Mouse (Mus musculus) erythroblast, embryonic 14.5 days (primary cell): Measurements from ENCODE around the gene Grtp1. TPM values are rescaled to one million over a fixed set of nuclear protein-coding genes. Genes with fewer than 3 reads are reported as not detected.

Experiments used
- H3K27me3 ChIP-seq: 2 replicates; pipeline ENCODE4 v1.6.1; 2012; ENCODE audit warnings: inconsistent platforms; ENCODE audit not compliant: control insufficient read depth
- H3K36me3 ChIP-seq: 2 replicates; pipeline ENCODE4 v1.6.1; 2012; ENCODE audit warnings: mild to moderate bottlenecking, inconsistent platforms; ENCODE audit not compliant: control insufficient read depth
- H3K4me1 ChIP-seq: 2 replicates; pipeline ENCODE4 v1.6.1; 2012; ENCODE audit warnings: inconsistent platforms; ENCODE audit not compliant: control insufficient read depth
- H3K4me3 ChIP-seq: replicated peaks from 2 replicates; pipeline ENCODE3; 2012; ENCODE audit warnings: moderate library complexity, mild to moderate bottlenecking, inconsistent platforms
- H3K9me3 ChIP-seq: 2 replicates; pipeline ENCODE4 v1.6.1; 2012; ENCODE audit warnings: low read length, inconsistent platforms, mixed read lengths; ENCODE audit not compliant: control insufficient read depth
- GATA1 ChIP-seq: IDR thresholded peaks from 2 replicates; pipeline ENCODE4 v1.6.1; 2012; ENCODE audit warnings: low read length, inconsistent platforms, mixed read lengths
- TAL1 ChIP-seq: IDR thresholded peaks from 3 replicates; pipeline ENCODE4 v1.6.1; 2012; ENCODE audit warnings: low read length, inconsistent platforms, mixed read lengths
- polyA plus RNA-seq: library from polyadenylated mRNA; stranded (reverse); fragments of >175 nt; gene quantifications from 2 replicates; pipeline ENCODE4 v1.2.3, GENCODE M21; 2012

Gene Grtp1
- polyA plus RNA-seq, 1 experiment: 1.5 TPM

DNA sequence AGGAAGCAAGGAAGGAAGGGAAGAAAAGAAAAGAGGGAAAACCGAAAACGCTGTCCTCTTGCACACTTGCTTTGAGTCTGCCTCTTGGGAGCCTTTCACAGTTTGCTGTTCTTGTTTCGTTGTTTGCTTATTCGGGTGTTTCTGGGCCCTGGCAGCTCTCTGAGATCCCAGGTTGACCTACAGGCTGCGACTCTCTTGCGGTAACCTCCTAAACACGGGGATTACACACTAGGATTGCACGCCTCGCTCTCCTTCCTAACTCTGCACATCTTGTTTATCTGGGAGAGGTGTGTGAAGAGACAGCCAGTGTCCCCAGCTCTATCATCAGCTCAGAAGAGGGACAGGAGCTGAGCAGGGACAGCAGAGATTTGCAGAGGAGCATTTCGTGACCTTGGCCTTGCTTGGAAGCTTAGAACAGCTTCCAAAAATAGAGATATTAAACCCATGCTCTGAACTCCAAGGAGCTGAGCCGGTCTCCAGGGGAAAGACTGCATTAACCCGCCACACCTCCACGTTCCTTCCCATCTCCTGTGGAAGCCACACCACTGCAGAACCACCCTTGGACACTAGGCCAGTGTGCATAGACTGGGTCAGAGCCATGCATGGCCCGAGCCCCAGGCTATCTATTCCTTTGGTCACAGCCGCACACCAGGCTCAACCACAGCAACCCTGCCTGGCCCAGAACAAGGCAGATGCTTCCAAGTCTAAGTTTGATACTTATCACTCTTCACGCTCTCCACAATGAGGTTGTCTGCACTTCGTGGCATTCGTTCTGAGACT is 19.3 kb downstream of the Grtp1 start:
- no peak for TF ChIP-seq GATA1
- TF ChIP-seq TAL1: no peak
- Histone ChIP-seq H3K9me3 (no peaks in the 10 kb centered on the region), H3K27me3 (no peaks in the 10 kb centered on the region), H3K4me1 (peaks cover 19% of the 10 kb centered on the region), H3K4me3 (no peak overlapping the region), H3K36me3 (peaks cover 61% of the 10 kb centered on the region)

DNA sequence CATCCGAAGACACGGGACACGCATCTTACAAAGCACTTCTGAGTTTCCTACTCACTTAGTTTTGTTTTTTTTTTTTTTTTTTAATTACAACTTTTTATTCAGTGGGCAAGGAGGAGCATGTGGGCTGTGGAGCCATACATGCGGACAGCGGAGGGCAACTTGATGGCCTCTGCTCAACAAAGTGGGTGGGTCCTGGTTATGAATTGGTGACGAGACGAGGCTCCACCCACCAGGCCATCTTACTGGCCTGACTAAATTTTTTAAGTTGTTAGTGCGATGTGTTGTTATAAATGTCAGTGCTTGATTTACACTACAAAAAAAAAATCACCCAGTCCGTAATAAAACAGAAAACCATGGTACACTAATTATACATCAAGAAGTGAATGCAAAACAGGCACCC is 20.0 kb downstream of the Grtp1 start:
- H3K4me1 ChIP-seq: peaks cover 19% of the 10 kb centered on the region
- TF ChIP-seq GATA1: no peak
- TF ChIP-seq TAL1: no peak
- no peak overlapping the region for H3K4me3 ChIP-seq
- H3K36me3 ChIP-seq: peaks cover 62% of the 10 kb centered on the region
- no peaks in the 10 kb centered on the region for H3K27me3 ChIP-seq
- no peaks in the 10 kb centered on the region for H3K9me3 ChIP-seq

DNA sequence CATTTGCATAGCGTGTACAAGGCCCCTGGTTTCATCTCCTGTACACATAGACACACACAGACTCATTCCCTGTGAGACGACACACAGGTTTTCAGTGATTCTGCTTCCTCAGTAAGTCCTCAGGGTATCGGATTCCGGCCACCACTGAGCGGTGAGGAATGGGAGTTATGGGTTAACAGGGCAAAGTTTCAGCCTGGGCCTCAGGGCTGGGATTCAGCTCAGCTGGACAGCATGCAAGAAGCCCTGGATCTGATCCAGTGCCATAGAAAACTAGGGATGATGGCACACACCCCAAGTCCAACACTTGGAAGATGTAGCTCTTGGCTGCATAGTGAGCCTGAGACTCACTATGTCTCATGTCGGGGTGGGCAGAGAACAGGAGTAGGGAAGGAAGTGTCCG is 20.5 kb downstream of the Grtp1 start:
- Histone ChIP-seq H3K27me3 (no peaks in the 10 kb centered on the region), H3K9me3 (no peaks in the 10 kb centered on the region), H3K36me3 (peaks cover 63% of the 10 kb centered on the region), H3K4me1 (peaks cover 19% of the 10 kb centered on the region), H3K4me3 (no peak overlapping the region)
- TF ChIP-seq TAL1: no peak
- TF ChIP-seq GATA1: no peak

DNA sequence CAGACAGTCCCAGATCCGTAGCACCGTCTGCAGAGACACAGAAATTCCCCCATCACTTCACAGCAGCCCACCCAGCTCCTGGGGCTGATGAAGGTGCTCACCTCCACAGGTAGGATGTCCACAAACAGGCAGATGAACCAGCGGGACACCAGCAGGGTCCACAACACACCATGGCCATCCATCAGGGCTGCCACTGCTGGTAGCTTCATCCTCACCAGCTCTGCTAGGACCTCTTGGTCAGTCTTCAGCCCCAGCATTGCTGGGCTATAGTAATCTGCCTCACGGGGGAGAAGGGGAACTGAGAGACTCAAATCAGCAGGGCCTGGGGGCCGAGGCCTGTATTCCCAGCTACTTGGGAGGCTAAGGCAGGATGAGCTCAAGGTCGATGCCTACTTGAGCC is 20.9 kb downstream of the Grtp1 start:
- Histone ChIP-seq H3K36me3 (peaks cover 63% of the 10 kb centered on the region), H3K4me3 (no peak overlapping the region), H3K9me3 (no peaks in the 10 kb centered on the region), H3K27me3 (no peaks in the 10 kb centered on the region), H3K4me1 (peaks cover 19% of the 10 kb centered on the region)
- no peak for TF ChIP-seq GATA1
- no peak for TF ChIP-seq TAL1

DNA sequence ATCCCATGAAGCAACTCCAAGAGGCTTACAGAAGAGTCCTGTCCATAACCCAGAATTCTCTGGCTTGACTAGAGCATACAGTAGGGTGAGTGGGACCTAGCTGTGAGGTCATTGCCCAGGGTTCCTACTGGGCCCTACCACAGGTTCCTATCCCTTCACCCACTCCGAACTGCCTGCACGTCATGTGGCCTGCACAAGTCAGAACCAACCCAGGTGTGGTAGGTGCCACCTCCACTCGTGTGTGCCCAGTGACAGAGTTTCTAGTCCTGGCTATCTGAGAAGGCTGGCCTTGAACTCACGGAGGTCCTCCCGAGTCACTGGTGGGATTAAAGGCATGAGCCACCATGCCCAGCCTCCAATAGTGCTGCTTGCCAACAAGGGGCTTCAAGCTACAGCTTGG is 22.3 kb downstream of the Grtp1 start:
- TF ChIP-seq GATA1 (no peak), TAL1 (no peak)
- no peaks in the 10 kb centered on the region for H3K27me3 ChIP-seq
- H3K4me1 ChIP-seq: peaks cover 19% of the 10 kb centered on the region
- H3K36me3 ChIP-seq: peaks cover 68% of the 10 kb centered on the region
- H3K4me3 ChIP-seq: no peak overlapping the region
- no peaks in the 10 kb centered on the region for H3K9me3 ChIP-seq

DNA sequence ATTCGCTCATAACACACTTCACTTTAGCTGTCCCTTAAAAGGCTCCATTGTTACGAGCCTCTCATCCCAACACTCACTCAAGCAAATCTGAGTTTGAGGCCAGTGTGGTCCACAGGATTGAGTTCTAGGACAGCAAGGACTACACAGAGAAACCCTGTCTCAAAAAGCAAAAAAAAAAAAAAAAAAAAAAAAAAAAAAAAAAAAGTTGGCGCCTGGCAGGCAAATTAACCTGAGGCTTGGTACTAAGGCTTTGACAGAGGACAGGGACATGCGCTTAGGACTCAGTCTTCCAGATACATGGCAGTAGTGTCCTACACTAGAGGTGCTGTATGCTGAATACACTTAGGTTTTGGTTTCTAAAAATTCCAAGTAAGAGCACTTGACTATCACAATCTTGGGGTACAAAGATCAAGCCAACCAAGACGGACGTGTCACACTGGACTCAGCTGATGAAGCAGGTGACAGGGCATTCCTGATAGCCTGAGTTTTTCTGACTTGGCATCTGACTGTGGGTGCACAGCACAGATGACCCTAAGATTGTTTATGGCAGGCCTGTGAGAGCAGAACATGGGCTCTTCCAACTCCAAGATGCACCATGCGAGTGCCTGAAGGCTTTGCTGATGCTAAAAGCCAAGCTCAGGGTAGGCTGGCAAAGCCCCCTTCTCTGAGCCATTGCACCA is 23.1 kb downstream of the Grtp1 start:
- no peaks in the 10 kb centered on the region for H3K9me3 ChIP-seq
- H3K36me3 ChIP-seq: peaks cover 73% of the 10 kb centered on the region
- H3K4me1 ChIP-seq: peaks cover 16% of the 10 kb centered on the region
- no peaks in the 10 kb centered on the region for H3K27me3 ChIP-seq
- TF ChIP-seq GATA1: no peak
- H3K4me3 ChIP-seq: no peak overlapping the region

DNA sequence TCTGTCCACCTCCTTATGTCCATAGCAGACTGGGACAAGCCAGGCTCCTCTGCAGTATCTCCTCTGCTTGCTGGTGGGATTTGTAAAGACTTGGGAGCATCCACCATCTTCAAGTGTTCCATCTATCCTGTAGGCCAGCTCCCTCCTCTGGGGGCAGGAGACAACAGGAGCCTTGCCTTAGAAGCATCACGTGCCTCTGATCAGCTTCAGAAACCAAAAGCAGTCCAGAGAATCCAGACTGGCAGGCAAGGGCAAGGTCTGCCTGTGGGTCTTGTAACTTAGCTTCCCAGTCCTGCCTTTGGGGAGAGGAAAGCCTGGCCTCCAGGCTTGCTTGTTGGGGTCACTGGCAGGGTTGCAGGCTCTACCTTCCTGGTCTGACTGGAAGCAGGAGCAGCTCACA is 24.8 kb downstream of the Grtp1 start:
- Histone ChIP-seq H3K9me3 (no peaks in the 10 kb centered on the region), H3K4me1 (no peaks in the 10 kb centered on the region; the same call in none of the 2 replicates), H3K36me3 (peaks cover 87% of the 10 kb centered on the region), H3K27me3 (no peaks in the 10 kb centered on the region), H3K4me3 (no peak overlapping the region)
- TF ChIP-seq GATA1 (no peak), TAL1 (no peak)

DNA sequence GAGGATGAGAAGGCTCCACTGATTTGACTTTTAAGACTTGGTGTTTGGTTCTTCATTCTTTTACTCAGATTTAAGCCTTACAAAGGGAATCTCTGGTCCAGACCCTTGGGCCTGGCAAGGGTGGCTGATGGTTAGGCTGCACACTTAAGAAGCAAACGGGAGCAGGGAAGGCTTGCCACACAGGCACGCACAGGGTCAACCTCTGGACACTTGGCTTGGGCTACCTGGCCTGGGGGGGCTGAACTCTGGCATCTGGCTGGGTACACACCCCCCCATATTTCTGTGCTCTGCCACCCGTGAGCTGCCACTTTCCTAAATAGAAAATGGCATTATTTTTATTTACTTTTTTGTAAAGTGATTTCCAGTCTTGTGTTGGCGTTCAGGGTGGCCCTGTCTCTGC is 25.6 kb downstream of the Grtp1 start:
- TF ChIP-seq GATA1: no peak
- no peak for TF ChIP-seq TAL1
- Histone ChIP-seq H3K9me3 (no peaks in the 10 kb centered on the region), H3K27me3 (no peaks in the 10 kb centered on the region), H3K4me1 (peaks cover 1% of the 10 kb centered on the region), H3K4me3 (no peak overlapping the region), H3K36me3 (peaks cover 96% of the 10 kb centered on the region)

DNA sequence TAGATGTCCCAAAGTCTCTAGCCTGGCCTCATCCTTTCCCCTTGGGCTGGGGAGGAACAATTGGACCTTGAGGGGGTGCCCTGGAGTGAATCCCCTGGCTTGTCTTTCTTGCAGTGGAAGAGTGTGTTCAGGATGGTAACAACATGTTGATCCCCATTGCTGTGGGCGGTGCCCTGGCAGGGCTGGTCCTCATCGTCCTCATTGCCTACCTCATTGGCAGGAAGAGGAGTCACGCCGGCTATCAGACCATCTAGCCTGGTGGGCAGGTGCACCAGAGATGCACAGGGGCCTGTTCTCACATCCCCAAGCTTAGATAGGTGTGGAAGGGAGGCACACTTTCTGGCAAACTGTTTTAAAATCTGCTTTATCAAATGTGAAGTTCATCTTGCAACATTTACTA is 26.1 kb downstream of the Grtp1 start:
- no peaks in the 10 kb centered on the region for H3K27me3 ChIP-seq
- H3K36me3 ChIP-seq: peaks cover 99% of the 10 kb centered on the region
- H3K4me3 ChIP-seq: no peak overlapping the region
- H3K9me3 ChIP-seq: no peaks in the 10 kb centered on the region
- TF ChIP-seq TAL1: no peak
- no peak for TF ChIP-seq GATA1
- peaks cover 1% of the 10 kb centered on the region; the same call in 1 of the 2 replicates for H3K4me1 ChIP-seq
